Mouse (Mus musculus) gonadal fat pad, adult 2 months (tissue): ENCODE results near the gene Vmn1r195. TPM values are rescaled to one million over a fixed set of nuclear protein-coding genes. Genes with fewer than 3 reads are reported as not detected.
"Not testable (repeated sequence)": the region's sequence is repeated elsewhere in the genome, so short reads cannot be mapped to it uniquely, and the experiment has no call there.

Experiments used
- DNase-seq: peaks from one replicate; pipeline ENCODE4 v3.0.0-alpha.2; 2012; ENCODE audit warnings: low read depth
- polyA plus RNA-seq: library from polyadenylated mRNA; depleted of rRNA; stranded (reverse); fragments of >200 nt; gene quantifications from 2 replicates; pipeline ENCODE4 v1.2.3, GENCODE M21; 2012; rRNA removed

Vmn1r195 gene
- polyA plus RNA-seq, result not detected in 2 replicates

- not testable (repeated sequence) for DNase-seq
These were observed at the start of gene Vmn1r195 for GRCm38 (mm10) chr13:22270222-22270621. Gene Vmn1r195, plus strand, starts transcription at chr13:22270522.

GRCm38 (mm10) chr13:22223060-22223459 is 47.3 kb upstream of the Vmn1r195 start, which contains the start of gene Vmn1r193:
Gene Vmn1r193, minus strand, starts transcription at chr13:22223160.
- not testable (repeated sequence) for DNase-seq

DNA sequence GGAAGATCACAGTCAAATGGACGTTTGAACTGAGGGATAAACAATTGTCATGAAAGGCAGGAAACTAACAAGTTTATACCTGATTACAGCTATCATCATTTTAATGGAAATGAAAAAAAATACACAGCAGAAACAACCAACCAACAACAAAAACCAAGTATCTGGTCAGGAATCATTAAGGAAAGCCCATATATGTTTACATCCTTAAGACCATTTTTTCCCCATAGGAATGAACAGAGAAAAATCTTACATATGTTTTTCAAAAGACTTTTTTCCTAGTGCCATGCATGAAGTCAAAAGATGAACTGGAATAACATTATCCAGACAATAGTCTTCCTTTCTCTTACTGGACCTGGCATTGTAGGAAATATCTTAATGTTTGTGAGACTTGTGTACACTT is 26.4 kb upstream of the Vmn1r195 start, which contains the start of gene Vmn1r194:
Gene Vmn1r194 (plus strand): TSS at position 301 of the 400 bp plus-strand sequence.
- no peak for DNase-seq

DNA sequence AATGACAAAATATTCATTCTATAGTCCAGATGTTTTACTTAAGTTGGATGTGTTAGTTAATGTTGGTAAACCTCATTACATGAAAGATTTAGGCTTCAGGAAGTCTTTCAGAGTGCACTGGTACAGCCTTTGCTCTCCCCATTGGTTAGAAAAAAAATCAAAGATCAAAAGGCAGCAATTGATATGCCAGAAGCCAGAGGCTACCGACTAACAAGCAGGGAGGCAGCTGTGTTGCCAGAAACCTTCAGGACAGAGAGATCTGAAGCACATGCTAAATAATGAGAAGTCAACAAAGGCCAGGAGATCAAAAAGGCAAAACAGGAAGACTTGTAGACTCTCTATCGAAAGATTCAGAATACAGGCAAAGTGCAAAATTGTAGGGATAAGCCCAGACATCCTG is 1.4 kb downstream of the Vmn1r195 start:
- no peak for DNase-seq

DNA sequence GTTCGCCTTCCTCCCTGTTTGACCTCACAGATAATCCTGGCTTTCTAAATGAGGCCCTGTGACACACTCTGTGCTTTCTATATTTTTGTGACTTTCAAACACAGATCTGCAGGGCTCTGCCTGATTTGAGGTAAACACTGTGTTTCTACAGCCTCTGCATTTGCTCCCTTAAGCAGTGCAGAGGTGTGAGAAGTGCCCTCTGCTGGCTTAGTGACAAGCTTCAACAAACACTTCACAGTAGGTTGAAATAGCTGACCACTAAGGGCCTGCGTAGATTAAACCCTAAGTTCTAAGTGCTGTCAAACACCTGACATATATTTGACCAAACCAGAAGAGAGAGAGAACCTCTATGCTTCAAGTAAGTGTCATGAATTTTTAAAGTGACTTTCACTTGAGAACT is 14.3 kb downstream of the Vmn1r195 start:
- DNase-seq, result no peak

- DNase-seq, result no peak
These were observed 19.3 kb downstream of the Vmn1r195 start, which contains the start of gene Vmn1r196 for GRCm38 (mm10) chr13:22289620-22290019. Gene Vmn1r196, plus strand, starts transcription at chr13:22289920.

- not testable (repeated sequence) for DNase-seq
These were observed 37.8 kb downstream of the Vmn1r195 start for GRCm38 (mm10) chr13:22308075-22308474.

- DNase-seq, result no peak
These were observed 45.0 kb downstream of the Vmn1r195 start for GRCm38 (mm10) chr13:22315361-22315760.

DNA sequence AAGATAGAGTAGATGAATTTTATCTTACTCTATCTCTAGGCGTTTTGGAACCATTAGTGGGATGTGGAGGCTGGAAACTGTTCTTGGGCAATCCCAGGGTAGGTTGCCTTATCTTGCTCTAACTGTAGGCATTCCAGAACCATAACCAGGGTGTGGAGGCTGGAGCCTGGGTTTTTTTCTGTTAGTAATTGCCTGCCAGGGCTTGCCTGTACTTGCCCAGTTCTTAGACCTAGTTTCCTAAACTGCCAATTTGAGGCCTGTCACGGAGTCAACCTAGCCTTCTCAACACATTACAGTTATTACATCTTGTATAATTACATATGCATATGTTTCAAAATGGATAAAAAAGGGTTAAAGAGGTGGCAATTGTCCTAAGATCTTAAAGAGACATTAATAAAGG is 47.0 kb downstream of the Vmn1r195 start:
- peak; percentile 44 for DNase-seq

- DNase-seq, result no peak
These were observed 49.8 kb downstream of the Vmn1r195 start for GRCm38 (mm10) chr13:22320091-22320490.

DNA sequence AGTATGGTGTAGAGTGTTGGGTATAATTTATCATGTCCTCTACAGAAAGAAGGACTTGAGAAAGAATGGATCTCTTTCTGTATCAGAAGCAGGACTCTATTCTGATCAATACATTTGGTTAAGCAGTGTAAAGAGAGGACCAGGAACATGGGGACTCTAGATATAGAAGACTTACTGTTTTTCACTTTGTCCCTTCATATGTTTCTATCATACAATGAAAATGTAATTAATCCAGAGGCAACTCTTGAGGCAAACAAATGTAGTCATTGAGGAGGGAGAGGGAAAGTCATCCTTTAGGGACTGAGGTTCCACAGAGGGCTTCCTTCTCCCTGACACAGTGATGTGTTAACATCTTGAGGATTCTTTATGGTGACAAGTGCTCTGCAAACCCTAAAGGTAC is 54.0 kb downstream of the Vmn1r195 start, which contains the start of gene Vmn1r197:
Gene Vmn1r197 (plus strand): TSS at position 301 of the 400 bp plus-strand sequence.
- DNase-seq, result no peak

Other genes with a start within 250 kb of the Vmn1r195 start
- 4.9 TPM in 1 of 2 replicates, not detected in the other for gene Hist1h2ah, start 235.0 kb upstream of the Vmn1r195 start, polyA plus RNA-seq
- 0.51 and 3.1 TPM in 2 replicates for gene Hist1h2bk, start 234.7 kb upstream of the Vmn1r195 start, polyA plus RNA-seq
- 7.5 and 10.7 TPM in 2 replicates for gene Hist1h4i, start 229.2 kb upstream of the Vmn1r195 start, polyA plus RNA-seq
- gene Hist1h2ag, start 227.6 kb upstream of the Vmn1r195 start, polyA plus RNA-seq, result 0.99 TPM in 1 of 2 replicates, not detected in the other
- gene Hist1h2bj, start 227.3 kb upstream of the Vmn1r195 start, polyA plus RNA-seq, result 1.2 and 3.0 TPM in 2 replicates
- not detected in 2 replicates for gene Vmn1r188, start 186.1 kb upstream of the Vmn1r195 start, polyA plus RNA-seq
- gene Vmn1r189, start 164.7 kb upstream of the Vmn1r195 start, polyA plus RNA-seq, result not detected in 2 replicates
- not detected in 2 replicates for gene Vmn1r191, start 86.6 kb upstream of the Vmn1r195 start, polyA plus RNA-seq
- gene Vmn1r192, start 79.4 kb upstream of the Vmn1r195 start, polyA plus RNA-seq, result not detected in 2 replicates
- not detected in 2 replicates for gene Vmn1r193, start 47.4 kb upstream of the Vmn1r195 start, polyA plus RNA-seq
- not detected in 2 replicates for gene Vmn1r194, start 26.3 kb upstream of the Vmn1r195 start, polyA plus RNA-seq
- not detected in 2 replicates for gene Vmn1r196, start 19.4 kb downstream of the Vmn1r195 start, polyA plus RNA-seq
- not detected in 2 replicates for gene Vmn1r197, start 54.1 kb downstream of the Vmn1r195 start, polyA plus RNA-seq
- not detected in 2 replicates for gene Vmn1r198, start 79.8 kb downstream of the Vmn1r195 start, polyA plus RNA-seq
- gene Vmn1r199, start 109.3 kb downstream of the Vmn1r195 start, polyA plus RNA-seq, result not detected in 2 replicates
- gene Vmn1r200, start 119.9 kb downstream of the Vmn1r195 start, polyA plus RNA-seq, result not detected in 2 replicates
- not detected in 2 replicates for gene Vmn1r201, start 201.4 kb downstream of the Vmn1r195 start, polyA plus RNA-seq
- 0.03 TPM in 1 of 2 replicates, not detected in the other for gene Vmn1r202, start 234.9 kb downstream of the Vmn1r195 start, polyA plus RNA-seq
- not detected in 2 replicates for gene Vmn1r203, start 247.6 kb downstream of the Vmn1r195 start, polyA plus RNA-seq